Comparison of ENCODE assay signal across 8 mouse cellular contexts in genomic region chr11:98953835-98954320, GRCm38 (mm10). TPM values are rescaled to one million over a fixed set of nuclear protein-coding genes. Genes with fewer than 3 reads are reported as not detected.
DNase-seq lines count a peak whose midpoint lies in the region; ATAC-seq and TF ChIP-seq lines count a peak whose summit lies in the region.

No protein-coding gene starts in this region.

- H3K4me1 ChIP-seq in limb, embryonic 14.5 days (ENCODE audit: control insufficient read depth, insufficient read depth, low read length): peaks cover 49% of the 10 kb centered on the region

- H3K9ac ChIP-seq in limb, embryonic 14.5 days (ENCODE audit: low read depth, low read length, severe bottlenecking): no peak overlapping the region

- no peak for ATAC-seq in limb, embryonic 14.5 days (ENCODE audit: low FRiP score, low read depth)

- peaks cover 55% of the 10 kb centered on the region for H3K36me3 ChIP-seq in limb, embryonic 14.5 days (ENCODE audit: control insufficient read depth, insufficient read depth, low read length)

- no peaks in the 10 kb centered on the region for H3K27me3 ChIP-seq in limb, embryonic 14.5 days (ENCODE audit: control insufficient read depth, insufficient read depth, low read length)

- intact Hi-C loops in gastrocnemius, adult 2 months (cut with DNase I): no loop called here
- intact Hi-C loops in gastrocnemius, postnatal 36 days (cut with DNase I): no loop called here

- 39% methylated on average over 13 of the region's 13 CpGs for WGBS in limb, embryonic 14.5 days

- peak overlapping the region; percentile 67 for H3K27ac ChIP-seq in gastrocnemius, adult 2 months
- 0 out of 2 replicates have a peak overlapping the region, but pooled peaks have one; percentile 14 for H3K27ac ChIP-seq in limb, embryonic 14.5 days (replicated peaks; ENCODE audit: low read depth, low read length)

- H3K4me3 ChIP-seq in gastrocnemius, adult 2 months: peak overlapping the region; percentile 36; the same call in 1 of the 2 replicates
- H3K4me3 ChIP-seq in limb, embryonic 14.5 days (replicated peaks; ENCODE audit: low read length): no peak overlapping the region

- no peak for DNase-seq in gastrocnemius, adult 2 months
- no peak for DNase-seq in gastrocnemius, postnatal 36 days
- DNase-seq in thymus, postnatal 36 days: peak; percentile 1 to 7
- no peak for DNase-seq in thymus, postnatal 14 days
- DNase-seq in limb, embryonic 14.5 days (ENCODE audit: low spot score): no peak
- DNase-seq in testis, postnatal 14 days (ENCODE audit: low spot score): peak; percentile 12
- no peak for DNase-seq in cerebellum, adult 11 months
- DNase-seq in embryo, embryonic 9.5 days (ENCODE audit: extremely low spot score): no peak

- TF ChIP-seq CTCF in gastrocnemius, adult 2 months (IDR thresholded peaks at IDR 0.05): no peak

- no peak for TF ChIP-seq POLR2A in limb, embryonic 14.5 days (IDR thresholded peaks at IDR 0.05; ENCODE audit: borderline replicate concordance, extremely low read depth, insufficient read depth, insufficient read length)

- peak overlapping the region; percentile 28; the same call in 1 of the 2 replicates for H3K4me2 ChIP-seq in limb, embryonic 14.5 days (replicated peaks; ENCODE audit: low read depth, low read length, severe bottlenecking)

- H3K9me3 ChIP-seq in limb, embryonic 14.5 days (ENCODE audit: control insufficient read depth, low read length): no peaks in the 10 kb centered on the region

RNA-seq across cellular contexts. Expression of gene Rara, which starts 26.3 kb away (rescaled TPM):
- 10 to 100 TPM; 10.2 to 12.4 TPM for total RNA-seq in gastrocnemius, adult 2 months (2021)
- total RNA-seq in gastrocnemius, postnatal 36 days (2021): 10 to 100 TPM in 1 of 2 experiments, 1 to 10 TPM in 1; 8.7 to 13.2 TPM
- 39.8 and 57.0 TPM in 2 replicates for polyA plus RNA-seq in limb, embryonic 14.5 days (2012; rRNA removed)
- 52.4 and 58.3 TPM in 2 replicates for polyA plus RNA-seq in limb, embryonic 14.5 days (2014; fragmentation: Nextera tagmentation; extraction: Ambion mirVana)

RNA-seq across cellular contexts. Expression of gene Gjd3, which starts 28.9 kb away (rescaled TPM):
- total RNA-seq in gastrocnemius, adult 2 months (2021): not detected
- not detected for total RNA-seq in gastrocnemius, postnatal 36 days (2021)
- polyA plus RNA-seq in limb, embryonic 14.5 days (2012; rRNA removed): 1.3 and 2.2 TPM in 2 replicates
- 0.41 and 0.45 TPM in 2 replicates for polyA plus RNA-seq in limb, embryonic 14.5 days (2014; fragmentation: Nextera tagmentation; extraction: Ambion mirVana)

RNA-seq across cellular contexts. Expression of gene Cdc6, which starts 46.3 kb away (rescaled TPM):
- total RNA-seq in gastrocnemius, adult 2 months (2021): under 1 TPM in 1 of 2 experiments, not detected in 1; 0.11 TPM
- under 1 TPM; 0.20 to 0.64 TPM for total RNA-seq in gastrocnemius, postnatal 36 days (2021)
- 13.1 and 15.6 TPM in 2 replicates for polyA plus RNA-seq in limb, embryonic 14.5 days (2012; rRNA removed)
- polyA plus RNA-seq in limb, embryonic 14.5 days (2014; fragmentation: Nextera tagmentation; extraction: Ambion mirVana): 25.2 and 25.8 TPM in 2 replicates

Comparison
In these comparisons a context has a peak if more than half of its experiments do, and no peak if none do; other contexts are left out.
1. DNase-seq: peak in thymus, postnatal 36 days (2 of 2) and testis, postnatal 14 days (single experiment); none in gastrocnemius, adult 2 months (single experiment), gastrocnemius, postnatal 36 days (0 of 2), thymus, postnatal 14 days (single experiment), limb, embryonic 14.5 days (single experiment), cerebellum, adult 11 months (single experiment) and embryo, embryonic 9.5 days (single experiment).